Mouse (Mus musculus): ENCODE data around the gene Stim2.

The Stim2 gene

DNA sequence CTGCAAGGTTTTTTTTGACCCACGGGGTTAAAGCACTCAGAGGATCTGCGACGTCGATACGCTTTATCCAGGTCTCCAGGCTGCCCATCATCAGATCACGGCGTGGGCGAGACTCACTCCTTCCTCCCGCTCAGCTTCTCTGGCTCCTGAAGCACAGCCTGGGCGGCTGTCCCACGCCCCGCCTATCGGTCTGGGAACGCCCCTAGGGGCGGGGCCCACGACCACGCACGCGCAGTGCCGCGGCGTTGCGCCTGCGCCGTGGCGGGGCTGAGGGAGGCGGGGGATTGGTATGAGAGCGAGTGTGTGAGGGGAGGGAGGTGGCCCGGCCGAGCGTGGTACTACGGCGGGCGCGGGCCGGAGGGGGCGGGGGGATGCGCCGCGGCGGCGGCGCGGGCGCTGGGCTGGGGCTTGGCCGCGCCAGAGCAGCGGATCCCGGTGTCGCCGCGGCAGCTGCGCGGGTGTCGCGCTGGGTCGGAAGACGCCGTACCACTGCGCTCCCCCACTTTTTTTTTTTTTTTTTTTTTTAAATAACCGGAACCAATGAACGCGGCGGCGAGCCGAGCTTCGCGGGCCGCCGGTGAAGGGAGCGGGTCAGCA lies at the start of gene Stim2:
Gene Stim2 (plus strand): TSS at position 354 of the 597 bp plus-strand sequence.
- DNase-seq = peak; percentile 97

- peak; percentile 82 for DNase-seq
Measured at GRCm38 (mm10) chr5:53948606-53949266, 49.6 kb upstream of the Stim2 start.

DNA sequence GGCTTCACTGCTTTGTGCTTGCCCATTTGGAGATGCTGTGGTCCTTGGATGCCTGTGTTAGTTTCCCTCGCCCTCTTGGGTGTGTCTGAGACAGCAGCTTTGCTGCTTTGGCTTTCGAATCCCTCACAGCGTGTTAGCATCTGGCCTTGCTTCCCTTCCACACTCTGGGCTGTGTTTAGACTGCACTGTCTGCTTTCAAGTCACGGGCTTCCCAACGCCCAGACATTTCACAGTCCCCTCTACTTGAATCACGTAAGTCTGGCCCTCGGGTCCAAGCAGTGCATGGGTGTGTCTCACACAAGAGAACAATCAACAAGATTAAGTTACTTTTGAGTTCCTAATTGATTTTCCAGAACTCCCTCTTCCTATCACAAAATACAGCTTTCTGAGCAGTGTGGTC lies 48.1 kb upstream of the Stim2 start:
- DNase-seq = no peak

DNA sequence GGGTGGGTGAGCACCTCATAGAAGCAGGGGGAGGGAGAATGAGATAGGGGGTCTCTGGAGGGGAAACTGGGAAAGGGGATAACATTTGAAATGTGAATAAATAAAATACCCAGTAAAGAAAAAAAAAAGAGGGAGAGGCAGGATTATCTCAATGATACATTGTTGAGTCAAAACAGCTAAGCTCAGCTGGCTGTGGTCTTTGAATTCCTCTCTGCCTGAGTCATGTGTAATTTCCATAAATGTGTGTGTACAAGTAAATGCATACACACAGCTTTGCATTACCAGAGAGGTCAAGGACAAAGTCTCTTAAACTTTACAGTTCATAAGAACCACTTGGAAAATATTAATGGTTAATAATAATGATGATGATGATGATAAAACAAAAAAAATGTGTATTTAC lies 45.1 kb upstream of the Stim2 start:
- no peak for DNase-seq

DNA sequence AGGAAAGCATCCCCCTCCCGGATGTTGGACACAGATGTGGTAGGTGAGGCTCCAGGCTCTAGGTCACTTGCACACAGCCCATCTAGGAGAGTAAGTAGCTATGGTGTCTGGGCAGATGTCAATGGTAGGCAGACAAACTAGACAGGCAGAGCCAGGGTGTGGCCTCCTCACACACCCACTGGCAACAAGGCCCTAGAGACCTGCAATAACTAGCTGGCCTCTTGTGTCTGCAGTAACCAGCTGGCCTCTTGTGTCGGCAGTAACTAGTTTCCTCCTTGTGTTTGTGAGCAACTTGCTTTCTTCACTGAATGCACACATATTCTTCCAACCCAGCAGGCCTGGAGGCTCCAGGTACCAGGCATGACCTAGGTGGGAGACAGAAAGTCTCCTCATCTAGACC lies 44.5 kb upstream of the Stim2 start:
- DNase-seq = no peak

DNA sequence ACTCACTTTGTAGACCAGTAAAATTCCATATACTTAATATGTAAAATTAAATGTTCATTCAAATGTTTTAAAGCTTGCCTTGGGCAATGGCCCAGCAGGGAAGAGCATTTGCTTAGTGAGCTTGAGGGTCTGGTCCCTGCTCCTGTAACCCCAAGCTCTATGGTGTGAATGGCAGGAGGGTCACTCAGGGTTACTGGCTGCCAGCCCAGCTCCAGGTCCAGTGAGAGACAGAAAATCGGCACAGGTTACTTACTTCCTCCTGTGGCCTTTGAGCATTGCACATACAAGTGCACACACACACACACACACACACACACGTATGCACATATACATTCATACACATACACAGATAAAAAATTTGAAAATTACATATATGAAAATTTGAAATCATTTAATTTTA lies 42.3 kb upstream of the Stim2 start:
- no peak for DNase-seq

DNA sequence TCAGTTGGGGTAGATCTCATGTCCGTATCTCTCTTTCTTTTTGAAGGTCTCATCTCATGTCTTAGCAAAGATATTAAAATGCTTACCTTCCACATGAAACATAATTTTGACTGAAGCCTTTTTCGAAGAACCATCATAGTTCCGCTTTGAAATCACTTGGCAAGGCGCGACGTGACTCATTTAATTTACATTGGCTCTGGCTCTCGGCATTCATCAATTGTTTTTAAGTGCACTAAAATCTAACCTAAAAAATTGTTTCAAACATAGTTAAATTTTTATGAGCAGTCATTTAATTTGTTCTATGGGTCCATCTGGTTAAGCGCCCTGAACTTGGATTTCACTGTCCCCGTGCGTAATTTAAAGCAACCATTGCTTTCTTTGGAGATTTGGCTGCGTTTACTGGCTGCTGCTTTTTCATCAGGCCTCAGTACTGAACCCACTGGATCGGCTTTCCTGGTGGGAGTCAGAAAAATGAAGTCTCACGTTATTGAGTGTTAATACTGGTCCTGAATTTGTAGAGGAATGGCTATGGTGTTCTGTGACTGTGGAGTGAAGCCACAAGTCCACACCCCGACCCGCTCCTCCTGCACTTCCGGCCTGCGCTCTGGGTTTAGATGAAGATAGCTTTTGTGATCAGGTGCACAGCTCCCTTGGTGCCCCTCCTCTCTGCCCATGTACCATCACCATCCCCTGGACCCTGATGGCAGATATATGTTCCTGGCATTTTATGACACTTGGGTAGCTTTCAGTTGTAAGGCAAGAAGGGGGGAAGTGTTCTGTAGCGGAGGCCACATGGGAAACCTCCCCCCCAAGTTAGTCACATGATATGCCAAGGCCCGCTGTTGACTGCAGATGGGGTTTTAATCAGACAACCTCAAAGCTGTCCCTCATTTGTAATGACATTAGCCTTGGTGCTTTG lies 41.6 kb upstream of the Stim2 start:
- no peak for DNase-seq

DNA sequence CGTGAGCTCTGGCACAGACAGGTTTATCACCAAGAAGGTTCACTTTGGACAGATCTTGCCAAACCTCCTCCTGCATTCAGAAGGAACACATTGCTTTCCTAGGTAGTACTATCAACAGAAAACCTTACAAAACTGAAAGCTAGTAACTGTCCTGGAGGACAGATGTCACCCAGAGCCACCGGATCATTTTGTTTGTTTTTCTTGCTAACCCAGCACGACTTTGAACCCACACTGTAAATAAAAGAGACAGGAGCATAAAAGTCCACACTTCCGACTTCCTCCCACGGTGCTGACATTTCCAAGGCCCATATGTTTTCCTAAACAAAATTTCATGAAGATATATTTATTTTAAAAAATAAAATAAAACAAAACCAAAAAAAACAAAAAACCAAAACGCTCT lies 41.0 kb upstream of the Stim2 start:
- peak; percentile 28 for DNase-seq

DNA sequence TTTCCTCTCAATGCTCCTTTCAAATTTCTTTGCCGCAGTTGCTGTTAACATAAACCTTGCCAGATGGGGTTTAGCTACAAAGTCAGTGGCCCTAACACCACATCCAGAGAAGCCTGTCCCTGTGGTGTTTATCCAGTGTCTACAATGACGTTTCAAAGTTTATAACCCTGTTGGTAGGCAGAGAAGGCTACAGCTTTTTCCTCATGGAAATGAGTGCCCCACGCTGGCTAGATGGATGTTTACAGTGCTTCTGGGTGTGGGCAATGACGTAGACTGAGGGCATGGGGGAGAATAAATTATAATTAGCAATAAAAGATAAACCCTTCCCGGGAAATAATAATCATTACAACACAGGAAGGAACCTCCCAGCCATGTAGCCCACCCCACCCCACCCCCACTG lies 37.1 kb upstream of the Stim2 start:
- DNase-seq = peak; percentile 27

DNA sequence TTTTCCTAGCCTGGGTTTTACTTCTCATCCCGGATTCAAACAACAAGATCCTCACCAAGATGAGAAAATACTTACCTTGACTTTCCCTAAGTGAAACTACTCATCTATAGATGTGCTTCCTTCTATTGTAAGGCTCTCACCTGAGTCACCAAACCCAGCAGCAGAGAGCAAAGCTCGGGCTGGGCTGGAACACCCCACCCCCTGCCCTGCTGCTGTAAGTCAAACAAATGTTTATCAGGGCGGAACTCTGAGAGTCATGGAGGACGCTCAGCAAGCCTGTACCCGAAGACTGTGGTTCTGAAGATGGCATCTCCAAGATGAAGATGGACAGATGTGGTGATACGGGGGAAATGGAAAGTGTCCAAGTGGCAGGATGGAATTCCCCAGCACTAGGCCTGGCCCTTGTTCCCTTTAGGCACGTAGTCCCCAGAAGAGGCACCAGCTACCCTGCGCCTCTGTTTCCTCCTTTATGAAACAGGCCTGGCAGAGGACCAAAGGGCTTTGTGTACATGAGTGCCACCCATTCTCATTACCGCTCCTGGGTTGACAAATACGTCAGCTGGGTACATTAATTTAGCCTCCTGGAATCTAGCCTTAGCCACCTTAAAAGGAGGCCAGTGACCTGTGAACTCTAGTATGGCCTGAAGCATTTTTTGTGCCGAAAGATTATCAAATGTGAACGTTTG lies 36.3 kb upstream of the Stim2 start:
- peak; percentile 50 for DNase-seq

DNA sequence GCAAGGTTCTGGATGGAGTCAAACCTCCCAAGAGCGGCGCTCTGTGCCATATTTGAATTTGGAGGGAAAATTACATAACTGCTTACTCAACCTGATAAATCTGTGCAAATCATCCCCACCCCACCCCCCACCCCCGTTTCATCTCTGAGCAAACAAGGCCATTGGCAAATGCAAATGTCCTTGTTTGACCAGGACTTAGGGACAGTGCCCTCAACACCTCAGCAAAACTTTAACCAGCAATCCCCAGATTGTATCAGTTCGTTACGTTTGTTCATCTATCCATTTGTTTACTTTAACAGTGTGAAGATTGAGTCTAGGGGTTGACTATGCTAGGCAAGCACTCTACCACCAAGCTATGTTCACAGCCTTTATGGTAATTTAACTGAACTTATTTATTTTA lies 32.6 kb upstream of the Stim2 start:
- no peak for DNase-seq

- DNase-seq = no peak
Measured at GRCm38 (mm10) chr5:53967560-53967959, 30.7 kb upstream of the Stim2 start.

- DNase-seq = peak; percentile 57
Measured at GRCm38 (mm10) chr5:53970178-53970577, 28.1 kb upstream of the Stim2 start.

- no peak for DNase-seq
Measured at GRCm38 (mm10) chr5:53971201-53971600, 27.1 kb upstream of the Stim2 start.

- no peak for DNase-seq
Measured at GRCm38 (mm10) chr5:53972905-53973304, 25.4 kb upstream of the Stim2 start.

DNA sequence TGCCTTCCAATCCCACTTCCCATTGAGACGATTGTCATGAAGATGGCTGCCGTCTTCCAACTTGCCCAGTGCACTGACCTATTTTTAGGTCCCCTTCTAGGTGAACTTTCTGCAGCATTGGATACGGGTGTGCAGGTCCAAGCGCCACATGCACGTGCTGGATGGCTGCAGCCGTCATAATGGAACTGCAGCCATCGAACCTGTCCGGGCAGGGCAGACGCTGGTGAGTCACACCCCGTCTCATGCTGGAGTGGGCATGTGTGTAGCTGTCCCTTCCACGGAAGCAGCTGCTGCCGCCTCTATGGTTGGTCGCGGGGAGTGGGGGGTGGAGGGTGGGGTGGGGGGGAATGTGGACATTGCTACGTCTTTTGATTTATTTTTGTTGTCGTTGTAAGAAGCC lies 21.8 kb upstream of the Stim2 start:
- no peak for DNase-seq

DNA sequence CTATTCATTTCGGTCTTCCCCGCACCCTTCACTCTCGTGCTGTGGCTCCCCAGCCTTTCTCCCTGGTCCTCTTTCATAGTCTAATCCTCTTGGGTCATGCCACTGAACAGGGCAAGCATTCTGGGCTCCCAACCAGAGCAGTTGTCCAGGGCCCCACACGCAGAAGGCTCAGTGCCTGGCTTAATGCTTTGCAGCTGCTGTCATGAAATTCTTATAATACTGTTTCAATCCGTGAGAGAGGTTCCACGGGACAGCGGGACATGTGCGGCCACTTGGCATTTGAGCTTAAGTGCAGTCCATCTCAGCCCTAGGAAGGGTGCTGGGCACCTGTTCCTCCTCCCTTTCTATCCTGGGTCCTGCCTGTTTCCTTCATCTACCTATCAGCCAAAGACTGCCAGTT lies 21.2 kb upstream of the Stim2 start:
- DNase-seq = no peak

DNA sequence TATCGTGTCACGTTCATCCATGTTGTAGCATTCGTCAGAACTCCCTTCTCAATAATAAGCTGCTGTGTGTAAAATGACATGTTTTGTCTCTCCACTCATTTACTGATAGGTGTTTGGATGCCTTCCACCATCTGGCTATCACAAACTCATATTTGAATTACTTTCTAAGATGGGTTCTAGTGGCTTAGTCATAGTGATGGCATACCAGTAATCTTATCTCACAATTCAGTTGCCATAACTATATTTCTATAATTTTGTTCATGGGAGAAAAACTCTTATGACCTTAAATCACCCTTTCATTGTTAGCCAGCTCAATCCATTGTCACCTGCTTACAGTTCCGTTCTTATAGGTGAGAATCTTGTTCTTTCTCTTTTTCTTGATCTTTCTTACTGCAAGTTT lies 14.9 kb upstream of the Stim2 start:
- DNase-seq = no peak

GRCm38 (mm10) chr5:53985632-53986031 lies 12.7 kb upstream of the Stim2 start:
- no peak for DNase-seq

GRCm38 (mm10) chr5:53987496-53987895 lies 10.8 kb upstream of the Stim2 start:
- no peak for DNase-seq

GRCm38 (mm10) chr5:53988053-53988452 lies 10.2 kb upstream of the Stim2 start:
- no peak for DNase-seq

DNA sequence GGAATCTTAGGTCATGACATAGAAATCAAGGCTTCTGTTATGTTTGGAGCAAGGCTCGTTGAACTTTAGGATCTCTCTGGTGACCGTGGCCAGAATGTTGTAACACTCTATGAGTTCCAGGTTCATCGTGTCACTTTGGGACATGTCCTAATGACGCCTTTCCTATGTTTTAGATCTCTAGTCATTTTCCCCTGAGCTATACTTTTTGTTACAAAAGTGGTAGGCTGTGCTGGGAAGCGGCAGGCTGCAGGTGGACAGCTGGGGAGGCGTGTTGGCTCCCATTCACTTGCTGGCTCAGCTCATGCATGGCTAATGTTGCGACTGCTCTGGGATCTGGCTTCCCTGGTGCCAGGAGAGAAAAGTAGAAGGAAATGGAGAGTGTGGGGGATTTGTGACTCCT lies 5.7 kb upstream of the Stim2 start:
- DNase-seq = peak; percentile 26

DNA sequence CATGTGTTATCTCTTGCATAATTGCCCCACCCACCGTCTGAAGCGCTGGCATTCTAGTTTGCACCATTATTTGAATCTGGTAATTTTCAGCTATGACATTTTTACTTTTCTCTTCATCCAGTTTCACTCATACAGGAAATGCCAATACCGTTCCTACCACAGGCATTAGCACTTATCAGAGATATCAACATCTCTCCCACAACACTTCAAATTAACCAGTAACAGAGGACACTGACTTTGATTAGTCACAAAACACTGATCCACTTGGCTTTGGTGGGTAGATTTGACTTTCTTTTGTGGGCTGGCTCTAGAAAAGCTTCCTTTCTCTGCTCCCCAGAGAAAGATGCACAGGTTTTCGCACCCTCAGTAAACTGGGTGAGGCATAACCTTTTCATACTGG lies 3.7 kb upstream of the Stim2 start:
- no peak for DNase-seq

Data from kidney, adult 9 months (tissue).